Comparison of ENCODE assay signal across 8 mouse cellular contexts in genomic region chr12:108960225-108960624, GRCm38 (mm10).
A peak's percentile ranks its signal among the peaks of the same experiment; 100 is the strongest.
DNase-seq lines count a peak whose midpoint lies in the region; ATAC-seq and TF ChIP-seq lines count a peak whose summit lies in the region.

No protein-coding gene starts in this region.

- intact Hi-C loops in heart, adult 2 months (cut with DNase I): no loop called here

- H3K9ac ChIP-seq in heart, adult 2 months (ENCODE audit: low read depth, low read length): no peak overlapping the region
- no peak overlapping the region for H3K9ac ChIP-seq in heart, embryonic 11.5 days (ENCODE audit: low read depth, low read length)
- H3K9ac ChIP-seq in forebrain, postnatal 0 days: no peak overlapping the region
- no peak overlapping the region for H3K9ac ChIP-seq in hindbrain, embryonic 15.5 days

- no peak for ATAC-seq in heart, embryonic 11.5 days (replicated peaks; ENCODE audit: insufficient number of reproducible peaks, low FRiP score, low TSS enrichment)
- peak; percentile 66 for ATAC-seq in forebrain, postnatal 0 days
- peak; percentile 55; the same call in 1 of the 2 replicates for ATAC-seq in hindbrain, embryonic 15.5 days (ENCODE audit: low FRiP score, low read depth)
- ATAC-seq in erythroblast, adult 5-6 weeks (replicated peaks; ENCODE audit: low FRiP score, poor library complexity, severe bottlenecking): no peak

- H3K79me2 ChIP-seq in heart, adult 2 months (replicated peaks; ENCODE audit: control insufficient read depth, insufficient read depth, low read length): no peaks in the 10 kb centered on the region

- no peak overlapping the region for H3K4me2 ChIP-seq in heart, embryonic 11.5 days
- no peak overlapping the region for H3K4me2 ChIP-seq in forebrain, postnatal 0 days (ENCODE audit: low read depth)
- H3K4me2 ChIP-seq in hindbrain, embryonic 15.5 days: peak overlapping the region; percentile 53; the same call in 1 of the 2 replicates

- TF ChIP-seq EP300 in heart, adult 2 months (IDR thresholded peaks at IDR 0.05; ENCODE audit: insufficient read depth, low read depth, low read length): no peak

- peak; percentile 65 to 80 for DNase-seq in heart, adult 2 months
- DNase-seq in brain, embryonic 14.5 days (ENCODE audit: low read depth): peak; percentile 91
- peak; percentile 79 for DNase-seq in forebrain, postnatal 0 days
- DNase-seq in lung, postnatal 14 days: peak; percentile 15
- no peak for DNase-seq in urinary bladder, adult 2 months (ENCODE audit: low spot score)

- peaks cover 1% of the 10 kb centered on the region; the same call in 1 of the 2 replicates for H3K4me1 ChIP-seq in heart, adult 2 months (ENCODE audit: control insufficient read depth, insufficient read depth, low read length)
- peaks cover 5% of the 10 kb centered on the region; the same call in 1 of the 2 replicates for H3K4me1 ChIP-seq in heart, embryonic 11.5 days (ENCODE audit: control insufficient read depth, insufficient read depth, low read length)
- H3K4me1 ChIP-seq in forebrain, postnatal 0 days (ENCODE audit: insufficient read depth): peaks cover 14% of the 10 kb centered on the region
- peaks cover 50% of the 10 kb centered on the region for H3K4me1 ChIP-seq in hindbrain, embryonic 15.5 days (replicated peaks)

- H3K36me3 ChIP-seq in heart, adult 2 months (ENCODE audit: control insufficient read depth, insufficient read depth, low read length): no peaks in the 10 kb centered on the region
- no peaks in the 10 kb centered on the region for H3K36me3 ChIP-seq in heart, embryonic 11.5 days (ENCODE audit: control insufficient read depth, insufficient read depth, low read length)
- H3K36me3 ChIP-seq in forebrain, postnatal 0 days (ENCODE audit: insufficient read depth): no peaks in the 10 kb centered on the region
- H3K36me3 ChIP-seq in hindbrain, embryonic 15.5 days: no peaks in the 10 kb centered on the region

- no peak overlapping the region for H3K4me3 ChIP-seq in heart, adult 2 months
- H3K4me3 ChIP-seq in heart, embryonic 11.5 days (ENCODE audit: low read depth, low read length): no peak overlapping the region
- no peak overlapping the region for H3K4me3 ChIP-seq in forebrain, postnatal 0 days (ENCODE audit: low read depth, low read length)
- H3K4me3 ChIP-seq in hindbrain, embryonic 15.5 days: no peak overlapping the region

- WGBS in heart, adult 2 months: 33% methylated on average over 10 of the region's 10 CpGs
- WGBS in heart, embryonic 11.5 days (ENCODE audit: insufficient replicate concordance): 57% methylated on average over 10 of the region's 10 CpGs
- WGBS in forebrain, postnatal 0 days: 23% methylated on average over 10 of the region's 10 CpGs
- 30% methylated on average over 10 of the region's 10 CpGs for WGBS in hindbrain, embryonic 15.5 days

- TF ChIP-seq CTCF in heart, adult 2 months (IDR thresholded peaks at IDR 0.05): no peak
- no peak for TF ChIP-seq CTCF in brain, embryonic 14.5 days (IDR thresholded peaks at IDR 0.05; ENCODE audit: borderline replicate concordance, extremely low read depth, insufficient read depth, insufficient read length)
- TF ChIP-seq CTCF in forebrain, postnatal 0 days (IDR thresholded peaks at IDR 0.05; ENCODE audit: low read depth): no peak

- no peaks in the 10 kb centered on the region for H3K27me3 ChIP-seq in heart, adult 2 months (ENCODE audit: control insufficient read depth, insufficient read depth, low read length)
- H3K27me3 ChIP-seq in heart, embryonic 11.5 days (ENCODE audit: control insufficient read depth, insufficient read depth, low read length): no peaks in the 10 kb centered on the region
- no peaks in the 10 kb centered on the region; the same call in 1 of the 2 replicates for H3K27me3 ChIP-seq in forebrain, postnatal 0 days (ENCODE audit: insufficient read depth, low read length)
- H3K27me3 ChIP-seq in hindbrain, embryonic 15.5 days: no peaks in the 10 kb centered on the region; the same call in 1 of the 2 replicates

- TF ChIP-seq POLR2A in heart, adult 2 months (IDR thresholded peaks at IDR 0.05; ENCODE audit: insufficient read depth, low read depth, low read length): no peak
- TF ChIP-seq POLR2A in brain, embryonic 14.5 days (IDR thresholded peaks at IDR 0.05; ENCODE audit: borderline replicate concordance, extremely low read depth, insufficient read depth, insufficient read length, poor library complexity, severe bottlenecking): no peak

- no peaks in the 10 kb centered on the region for H3K9me3 ChIP-seq in heart, embryonic 11.5 days (replicated peaks; ENCODE audit: control insufficient read depth, low read length)
- H3K9me3 ChIP-seq in forebrain, postnatal 0 days (ENCODE audit: low read length): no peaks in the 10 kb centered on the region
- no peaks in the 10 kb centered on the region for H3K9me3 ChIP-seq in hindbrain, embryonic 15.5 days

- no peak overlapping the region for H3K27ac ChIP-seq in heart, adult 2 months
- H3K27ac ChIP-seq in heart, embryonic 11.5 days (ENCODE audit: low read depth, low read length): no peak overlapping the region
- H3K27ac ChIP-seq in forebrain, postnatal 0 days (ENCODE audit: low read depth, low read length): no peak overlapping the region
- H3K27ac ChIP-seq in hindbrain, embryonic 15.5 days (replicated peaks): peak overlapping the region; percentile 7; the same call in 1 of the 2 replicates

Comparison
In these comparisons a context has a peak if more than half of its experiments do, and no peak if none do; other contexts are left out.
1. ATAC-seq: peak in forebrain, postnatal 0 days (single experiment) and hindbrain, embryonic 15.5 days (single experiment); none in heart, embryonic 11.5 days (single experiment) and erythroblast, adult 5-6 weeks (single experiment).